Mouse (Mus musculus): Measurements from ENCODE around the gene Adgrb3. TPM values are rescaled to one million over a fixed set of nuclear protein-coding genes. Genes with fewer than 3 reads are reported as not detected.

Gene Adgrb3
- polyA plus RNA-seq, 2 experiments: 1.8 to 2.2 TPM

DNA sequence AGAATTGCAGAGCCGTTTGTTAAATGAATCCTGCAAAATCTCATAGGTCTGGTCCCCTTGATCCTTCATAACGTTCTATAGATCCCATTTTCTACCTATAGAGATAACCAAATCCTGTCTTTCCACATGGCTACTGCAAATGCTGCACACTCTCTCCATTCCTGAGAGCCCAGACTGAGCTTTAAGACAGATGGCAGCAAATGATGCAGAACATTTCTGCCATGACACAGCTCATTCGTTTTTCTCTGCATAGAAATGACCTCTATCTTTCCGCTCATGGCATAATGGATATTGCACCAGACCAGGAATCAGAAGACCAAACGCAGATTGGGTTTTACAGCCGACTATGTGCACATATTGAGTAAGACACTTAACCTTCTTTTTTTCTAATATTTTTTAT lies 84.8 kb downstream of the Adgrb3 start:
- no peak for ATAC-seq (ENCODE audit: low FRiP score, low read depth)

DNA sequence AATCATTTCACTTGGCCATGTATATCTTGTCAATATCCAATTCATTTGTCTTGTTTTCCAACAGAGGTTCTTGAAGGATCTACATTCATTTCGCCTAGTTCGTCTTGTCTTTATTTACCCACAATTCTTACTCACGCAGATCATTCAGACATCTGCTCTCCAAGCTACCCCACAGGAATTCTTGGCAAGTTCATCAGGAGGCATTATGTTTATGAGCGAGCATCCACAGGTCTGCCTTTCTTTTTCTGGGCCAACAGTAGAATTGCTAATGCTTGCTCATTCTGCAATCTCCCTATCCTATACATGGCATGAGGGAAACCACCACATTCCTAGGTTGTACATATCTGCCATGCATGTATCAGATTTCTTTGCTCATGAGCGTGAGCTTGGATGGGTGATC lies 99.7 kb downstream of the Adgrb3 start:
- no peaks in the 10 kb centered on the region for H3K36me3 ChIP-seq (ENCODE audit: control insufficient read depth, insufficient read depth, low read length)
- ATAC-seq (ENCODE audit: low FRiP score, low read depth): no peak
- no peak for TF ChIP-seq POLR2A (IDR thresholded peaks at IDR 0.05; ENCODE audit: borderline replicate concordance, extremely low read depth, insufficient read depth, insufficient read length)
- H3K4me3 ChIP-seq (replicated peaks; ENCODE audit: low read length): no peak overlapping the region
- no peaks in the 10 kb centered on the region for H3K4me1 ChIP-seq (ENCODE audit: control insufficient read depth, insufficient read depth, low read length)
- no peak overlapping the region for H3K4me2 ChIP-seq (replicated peaks; ENCODE audit: low read depth, low read length, severe bottlenecking)
- no peaks in the 10 kb centered on the region for H3K27me3 ChIP-seq (ENCODE audit: control insufficient read depth, insufficient read depth, low read length)
- DNase-seq (ENCODE audit: low spot score): no peak
- no peak overlapping the region for H3K9ac ChIP-seq (ENCODE audit: low read depth, low read length, severe bottlenecking)
- no peak overlapping the region for H3K27ac ChIP-seq (replicated peaks; ENCODE audit: low read depth, low read length)
- 91% methylated on average over 5 of the region's 5 CpGs for WGBS
- no peaks in the 10 kb centered on the region for H3K9me3 ChIP-seq (ENCODE audit: control insufficient read depth, low read length)

More for the DNA sequence above, 84.8 kb downstream of the Adgrb3 start:
- Histone ChIP-seq H3K27ac (replicated peaks; ENCODE audit: low read depth, low read length) (no peak overlapping the region), H3K9ac (ENCODE audit: low read depth, low read length, severe bottlenecking) (no peak overlapping the region), H3K36me3 (ENCODE audit: control insufficient read depth, insufficient read depth, low read length) (no peaks in the 10 kb centered on the region), H3K4me3 (replicated peaks; ENCODE audit: low read length) (no peak overlapping the region), H3K9me3 (ENCODE audit: control insufficient read depth, low read length) (no peaks in the 10 kb centered on the region), H3K27me3 (ENCODE audit: control insufficient read depth, insufficient read depth, low read length) (no peaks in the 10 kb centered on the region), H3K4me2 (replicated peaks; ENCODE audit: low read depth, low read length, severe bottlenecking) (no peak overlapping the region), H3K4me1 (ENCODE audit: control insufficient read depth, insufficient read depth, low read length) (no peaks in the 10 kb centered on the region)
- WGBS: 72% methylated on average over 6 of the region's 6 CpGs
- DNase-seq (ENCODE audit: low spot score): no peak
- TF ChIP-seq POLR2A (IDR thresholded peaks at IDR 0.05; ENCODE audit: borderline replicate concordance, extremely low read depth, insufficient read depth, insufficient read length): no peak

DNA sequence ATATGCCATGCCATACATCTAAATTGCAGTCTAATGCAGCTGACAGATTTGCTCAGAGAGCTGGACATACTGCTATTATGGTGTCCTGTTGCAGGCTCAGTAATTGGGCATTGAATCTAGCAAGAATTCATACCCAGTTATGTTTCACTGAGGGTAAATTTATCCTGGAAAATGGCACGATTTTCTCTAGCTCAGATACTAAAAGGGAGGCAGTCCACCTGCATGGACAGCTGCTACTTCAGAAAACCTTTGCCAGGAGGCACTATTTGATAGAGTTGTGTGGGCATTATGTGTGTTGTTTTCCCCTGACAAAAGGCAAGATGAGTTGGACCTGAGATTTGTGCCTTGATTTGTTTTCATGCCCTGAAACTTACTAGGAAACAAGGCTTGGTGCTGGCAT lies 118.0 kb downstream of the Adgrb3 start:
- no peaks in the 10 kb centered on the region for H3K4me1 ChIP-seq (ENCODE audit: control insufficient read depth, insufficient read depth, low read length)
- H3K9me3 ChIP-seq (ENCODE audit: control insufficient read depth, low read length): no peaks in the 10 kb centered on the region
- H3K27ac ChIP-seq (replicated peaks; ENCODE audit: low read depth, low read length): no peak overlapping the region
- DNase-seq (ENCODE audit: low spot score): no peak
- WGBS: 45% methylated on average over 1 of the region's 1 CpGs
- H3K9ac ChIP-seq (ENCODE audit: low read depth, low read length, severe bottlenecking): no peak overlapping the region
- no peaks in the 10 kb centered on the region for H3K36me3 ChIP-seq (ENCODE audit: control insufficient read depth, insufficient read depth, low read length)
- H3K27me3 ChIP-seq (ENCODE audit: control insufficient read depth, insufficient read depth, low read length): no peaks in the 10 kb centered on the region
- no peak overlapping the region for H3K4me2 ChIP-seq (replicated peaks; ENCODE audit: low read depth, low read length, severe bottlenecking)
- no peak for TF ChIP-seq POLR2A (IDR thresholded peaks at IDR 0.05; ENCODE audit: borderline replicate concordance, extremely low read depth, insufficient read depth, insufficient read length)
- no peak for ATAC-seq (ENCODE audit: low FRiP score, low read depth)
- H3K4me3 ChIP-seq (replicated peaks; ENCODE audit: low read length): no peak overlapping the region

DNA sequence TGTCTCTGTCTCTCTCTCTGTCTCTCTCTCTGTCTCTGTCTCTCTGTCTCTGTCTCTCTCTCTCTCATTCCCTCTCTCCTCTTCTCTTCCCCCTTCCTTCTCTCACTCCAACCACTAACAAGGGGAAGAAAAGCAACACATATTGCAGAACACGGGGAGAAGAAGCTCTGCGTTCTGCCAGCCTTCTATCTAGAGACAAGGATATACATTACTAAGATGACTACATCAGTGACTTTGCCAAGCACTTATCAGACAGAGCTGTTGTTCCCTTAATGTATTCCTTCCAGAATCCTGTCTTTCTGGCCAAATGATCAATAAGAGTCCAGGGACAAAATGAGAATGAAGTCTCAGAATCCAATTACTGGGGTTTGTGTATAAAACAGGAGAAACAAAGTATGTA lies 123.2 kb downstream of the Adgrb3 start:
- DNase-seq (ENCODE audit: low spot score): no peak
- no peaks in the 10 kb centered on the region for H3K27me3 ChIP-seq (ENCODE audit: control insufficient read depth, insufficient read depth, low read length)
- H3K27ac ChIP-seq (replicated peaks; ENCODE audit: low read depth, low read length): no peak overlapping the region
- ATAC-seq (ENCODE audit: low FRiP score, low read depth): no peak
- WGBS: 83% methylated on average over 2 of the region's 2 CpGs
- no peaks in the 10 kb centered on the region for H3K36me3 ChIP-seq (ENCODE audit: control insufficient read depth, insufficient read depth, low read length)
- no peak overlapping the region for H3K4me2 ChIP-seq (replicated peaks; ENCODE audit: low read depth, low read length, severe bottlenecking)
- no peaks in the 10 kb centered on the region for H3K4me1 ChIP-seq (ENCODE audit: control insufficient read depth, insufficient read depth, low read length)
- H3K4me3 ChIP-seq (replicated peaks; ENCODE audit: low read length): no peak overlapping the region
- TF ChIP-seq POLR2A (IDR thresholded peaks at IDR 0.05; ENCODE audit: borderline replicate concordance, extremely low read depth, insufficient read depth, insufficient read length): no peak
- no peak overlapping the region for H3K9ac ChIP-seq (ENCODE audit: low read depth, low read length, severe bottlenecking)
- H3K9me3 ChIP-seq (ENCODE audit: control insufficient read depth, low read length): no peaks in the 10 kb centered on the region

DNA sequence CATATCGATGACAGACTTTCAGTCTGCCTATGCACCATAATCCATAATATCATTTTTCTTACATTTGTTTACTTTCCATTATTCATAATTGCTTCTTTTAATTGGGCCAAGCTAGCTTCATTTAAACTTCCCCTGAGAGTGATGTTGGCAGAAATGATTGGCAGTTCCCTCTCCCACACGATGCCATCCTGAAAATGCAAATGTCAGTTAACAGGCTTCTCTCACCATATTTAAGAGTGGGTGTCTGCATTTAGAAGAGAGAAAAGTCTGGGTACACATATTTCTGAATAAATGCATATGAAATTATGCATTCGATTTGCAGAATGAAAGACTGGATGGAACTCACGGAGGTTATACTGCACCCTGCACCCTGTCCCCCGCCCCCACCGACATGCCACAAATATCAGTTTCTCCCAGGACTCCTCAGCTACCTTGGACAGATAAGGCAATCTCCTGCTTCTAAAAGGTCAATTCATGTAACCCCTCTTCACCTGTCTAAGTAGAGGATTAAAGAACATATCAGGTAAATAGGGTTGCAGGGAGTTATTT lies 130.7 kb downstream of the Adgrb3 start:
- no peak overlapping the region for H3K27ac ChIP-seq (replicated peaks; ENCODE audit: low read depth, low read length)
- H3K4me3 ChIP-seq (replicated peaks; ENCODE audit: low read length): no peak overlapping the region
- H3K9me3 ChIP-seq (ENCODE audit: control insufficient read depth, low read length): no peaks in the 10 kb centered on the region
- DNase-seq (ENCODE audit: low spot score): no peak
- WGBS: 84% methylated on average over 6 of the region's 6 CpGs
- no peak for ATAC-seq (ENCODE audit: low FRiP score, low read depth)
- H3K9ac ChIP-seq (ENCODE audit: low read depth, low read length, severe bottlenecking): no peak overlapping the region
- no peaks in the 10 kb centered on the region for H3K4me1 ChIP-seq (ENCODE audit: control insufficient read depth, insufficient read depth, low read length)
- no peaks in the 10 kb centered on the region for H3K36me3 ChIP-seq (ENCODE audit: control insufficient read depth, insufficient read depth, low read length)
- H3K4me2 ChIP-seq (replicated peaks; ENCODE audit: low read depth, low read length, severe bottlenecking): no peak overlapping the region
- no peaks in the 10 kb centered on the region for H3K27me3 ChIP-seq (ENCODE audit: control insufficient read depth, insufficient read depth, low read length)
- TF ChIP-seq POLR2A (IDR thresholded peaks at IDR 0.05; ENCODE audit: borderline replicate concordance, extremely low read depth, insufficient read depth, insufficient read length): no peak

DNA sequence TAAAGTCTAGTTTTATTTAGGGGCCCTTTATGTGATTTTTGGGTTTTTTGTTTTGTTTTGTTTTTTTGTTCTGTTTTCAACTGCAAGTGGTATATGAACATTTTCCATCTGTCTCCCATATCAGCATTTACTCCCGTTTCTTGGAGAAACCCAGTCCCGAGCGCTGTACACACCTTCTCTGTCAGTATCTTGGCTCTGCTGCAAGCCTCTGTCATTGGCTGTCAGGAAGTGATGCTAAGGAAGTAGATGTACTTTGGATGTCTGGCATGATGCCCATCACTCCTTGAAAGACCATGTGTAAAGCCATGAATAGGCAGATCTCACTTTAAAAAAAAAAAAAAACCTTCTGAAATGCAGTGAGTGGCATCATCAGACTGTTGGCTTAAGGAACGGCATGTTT lies 132.3 kb downstream of the Adgrb3 start:
- Histone ChIP-seq H3K27ac (replicated peaks; ENCODE audit: low read depth, low read length) (no peak overlapping the region), H3K36me3 (ENCODE audit: control insufficient read depth, insufficient read depth, low read length) (no peaks in the 10 kb centered on the region), H3K4me3 (replicated peaks; ENCODE audit: low read length) (no peak overlapping the region), H3K9ac (ENCODE audit: low read depth, low read length, severe bottlenecking) (no peak overlapping the region), H3K4me1 (ENCODE audit: control insufficient read depth, insufficient read depth, low read length) (no peaks in the 10 kb centered on the region), H3K9me3 (ENCODE audit: control insufficient read depth, low read length) (no peaks in the 10 kb centered on the region), H3K27me3 (ENCODE audit: control insufficient read depth, insufficient read depth, low read length) (no peaks in the 10 kb centered on the region), H3K4me2 (replicated peaks; ENCODE audit: low read depth, low read length, severe bottlenecking) (no peak overlapping the region)
- no peak for TF ChIP-seq POLR2A (IDR thresholded peaks at IDR 0.05; ENCODE audit: borderline replicate concordance, extremely low read depth, insufficient read depth, insufficient read length)
- no peak for ATAC-seq (ENCODE audit: low FRiP score, low read depth)
- DNase-seq (ENCODE audit: low spot score): no peak
- WGBS: 91% methylated on average over 4 of the region's 4 CpGs

All from limb, embryonic 14.5 days (tissue).